Mouse (Mus musculus) liver, embryonic 13.5 days (tissue): ENCODE measurements around the gene Rab39. TPM values are rescaled to one million over a fixed set of nuclear protein-coding genes. Genes with fewer than 3 reads are reported as not detected.
A peak's percentile ranks its signal among the peaks of the same experiment; 100 is the strongest.

ENCODE experiments used
- ATAC-seq: fragments of 200-750 bp; cut with Nextera tagmentation; 2 replicates; pipeline ENCODE4 v1.8.0; 2017; ENCODE audit warnings: low read depth, mild to moderate bottlenecking, moderate number of reproducible peaks, moderate library complexity
- DNase-seq: peaks from one replicate; pipeline ENCODE4 v3.0.0; 2022
- H3K27ac ChIP-seq: fragments of 300-500 bp; sonication (generic); 2 replicates; pipeline ENCODE4 v1.5.1; 2015; ENCODE audit warnings: moderate library complexity, mild to moderate bottlenecking, inconsistent platforms
- H3K27me3 ChIP-seq: fragments of 300-500 bp; sonication (generic); 2 replicates; pipeline ENCODE4 v1.6.1; 2015; ENCODE audit warnings: mild to moderate bottlenecking, inconsistent platforms
- H3K36me3 ChIP-seq: fragments of 300-500 bp; sonication (generic); 2 replicates; pipeline ENCODE4 v1.6.1; 2015; ENCODE audit warnings: mild to moderate bottlenecking, inconsistent platforms
- H3K4me1 ChIP-seq: fragments of 300-500 bp; sonication (generic); replicated peaks from 2 replicates; pipeline ENCODE4 v1.6.1; 2015; ENCODE audit warnings: inconsistent platforms
- H3K4me2 ChIP-seq: fragments of 300-500 bp; sonication (generic); 2 replicates; pipeline ENCODE4 v1.6.1; 2015; ENCODE audit warnings: inconsistent platforms, mild to moderate bottlenecking, moderate library complexity
- H3K4me3 ChIP-seq: fragments of 300-500 bp; sonication (generic); replicated peaks from 2 replicates; pipeline ENCODE4 v1.5.1; 2015; ENCODE audit warnings: mild to moderate bottlenecking, inconsistent platforms
- H3K9ac ChIP-seq: fragments of 300-500 bp; sonication (generic); 2 replicates; pipeline ENCODE4 v1.6.1; 2015; ENCODE audit warnings: mild to moderate bottlenecking, inconsistent platforms
- H3K9me3 ChIP-seq: fragments of 300-500 bp; sonication (generic); replicated peaks from 2 replicates; pipeline ENCODE4 v1.6.1; 2016; ENCODE audit warnings: inconsistent platforms
- WGBS: fragments of 180-500 bp; shearing (Covaris S2); methylation state at CpG from one replicate; pipeline ENCODE4 v1.1.7; 2015; ENCODE audit not compliant: insufficient replicate concordance; 5-methylcytosine and 5-hydroxymethylcytosine counted together
- polyA plus RNA-seq: library from polyadenylated mRNA; unstranded; fragments of >200 nt; fragmentation: Nextera tagmentation; extraction: Ambion mirVana; gene quantifications from 2 replicates; pipeline ENCODE4 v1.2.1, GENCODE M21; 2015

Rab39 gene
- polyA plus RNA-seq, 1 experiment from 2014 or later, result 0.44 TPM

- Histone ChIP-seq H3K27ac (no peak overlapping the region), H3K27me3 (no peaks in the 10 kb centered on the region), H3K4me2 (no peak overlapping the region), H3K4me1 (no peaks in the 10 kb centered on the region), H3K9me3 (no peaks in the 10 kb centered on the region), H3K9ac (no peak overlapping the region), H3K4me3 (no peak overlapping the region), H3K36me3 (no peaks in the 10 kb centered on the region)
- no peak for DNase-seq
- 77% methylated on average over 1 of the region's 1 CpGs for WGBS
- ATAC-seq, result no peak
These were observed 25.2 kb downstream of the Rab39 start for GRCm38 (mm10) chr9:53680851-53681250.

- no peaks in the 10 kb centered on the region for H3K9me3 ChIP-seq
- DNase-seq (no peak), ATAC-seq (no peak)
- H3K27ac ChIP-seq, result no peak overlapping the region
- H3K4me3 ChIP-seq, result no peak overlapping the region
- no peaks in the 10 kb centered on the region for H3K27me3 ChIP-seq
- no peak overlapping the region for H3K9ac ChIP-seq
- H3K4me1 ChIP-seq, result no peaks in the 10 kb centered on the region
- no peaks in the 10 kb centered on the region for H3K36me3 ChIP-seq
- H3K4me2 ChIP-seq, result no peak overlapping the region
- WGBS, result 43% methylated on average over 4 of the region's 4 CpGs
These were observed 29.1 kb downstream of the Rab39 start for GRCm38 (mm10) chr9:53676921-53677320.

- H3K9me3 ChIP-seq, result no peaks in the 10 kb centered on the region
- H3K27me3 ChIP-seq, result no peaks in the 10 kb centered on the region
- peak; percentile 62 for DNase-seq
- ATAC-seq, result 0 out of 2 replicates have a peak, but pooled peaks have one; percentile 56
- no peak overlapping the region for H3K27ac ChIP-seq
- WGBS, result 16% methylated on average over 3 of the region's 3 CpGs
- no peaks in the 10 kb centered on the region for H3K36me3 ChIP-seq
- no peak overlapping the region for H3K4me3 ChIP-seq
- no peak overlapping the region for H3K4me2 ChIP-seq
- H3K4me1 ChIP-seq, result peaks cover 5% of the 10 kb centered on the region
- no peak overlapping the region for H3K9ac ChIP-seq
These were observed 32.5 kb downstream of the Rab39 start for GRCm38 (mm10) chr9:53673571-53673970.

GRCm38 (mm10) chr9:53669680-53670219 is 36.3 kb downstream of the Rab39 start, which contains the start of gene Cul5:
Gene Cul5, minus strand, starts transcription at chr9:53670014.
- H3K9ac ChIP-seq, result no peak within 1 kb of the TSS
- ATAC-seq, result no peak
- no peak within 1 kb of the TSS for H3K27ac ChIP-seq
- no peak within 1 kb of the TSS for H3K4me3 ChIP-seq
- 31% methylated on average over 5 of the region's 5 CpGs for WGBS
- no peaks in the 10 kb centered on the region for H3K36me3 ChIP-seq
- no peak within 1 kb of the TSS for H3K4me2 ChIP-seq
- no peaks in the 10 kb centered on the region for H3K27me3 ChIP-seq
- peaks cover 28% of the 10 kb centered on the region for H3K4me1 ChIP-seq
- H3K9me3 ChIP-seq, result no peaks in the 10 kb centered on the region
- DNase-seq, result peak; percentile 57

GRCm38 (mm10) chr9:53667020-53667669 is 38.9 kb downstream of the Rab39 start:
- H3K9ac ChIP-seq, result peak overlapping the region; percentile 98
- peak overlapping the region; percentile 96 for H3K4me3 ChIP-seq
- H3K36me3 ChIP-seq, result no peaks in the 10 kb centered on the region
- H3K4me2 ChIP-seq, result peak overlapping the region; percentile 88
- ATAC-seq (peak; percentile 96), DNase-seq (peak; percentile 89)
- H3K4me1 ChIP-seq, result peaks cover 33% of the 10 kb centered on the region
- no peaks in the 10 kb centered on the region for H3K27me3 ChIP-seq
- peak overlapping the region; percentile 88 for H3K27ac ChIP-seq
- under 1% methylated on average over 74 of the region's 74 CpGs for WGBS
- no peaks in the 10 kb centered on the region for H3K9me3 ChIP-seq

GRCm38 (mm10) chr9:53666665-53667019 is 39.4 kb downstream of the Rab39 start:
- WGBS, result under 1% methylated on average over 28 of the region's 28 CpGs
- no peaks in the 10 kb centered on the region for H3K9me3 ChIP-seq
- H3K9ac ChIP-seq, result peak overlapping the region; percentile 98
- ATAC-seq, result no peak; the same call in 1 of the 2 replicates
- H3K27ac ChIP-seq, result peak overlapping the region; percentile 88
- peaks cover 35% of the 10 kb centered on the region for H3K4me1 ChIP-seq
- no peak for DNase-seq
- H3K4me3 ChIP-seq, result peak overlapping the region; percentile 96
- H3K27me3 ChIP-seq, result no peaks in the 10 kb centered on the region
- H3K4me2 ChIP-seq, result peak overlapping the region; percentile 88
- H3K36me3 ChIP-seq, result no peaks in the 10 kb centered on the region

- no peak for DNase-seq
- peak overlapping the region; percentile 88 for H3K4me2 ChIP-seq
- H3K27me3 ChIP-seq, result no peaks in the 10 kb centered on the region
- no peak overlapping the region for H3K27ac ChIP-seq
- no peak overlapping the region for H3K9ac ChIP-seq
- H3K4me3 ChIP-seq, result peak overlapping the region; percentile 96; the same call in 1 of the 2 replicates
- no peak for ATAC-seq
- H3K9me3 ChIP-seq, result no peaks in the 10 kb centered on the region
- H3K4me1 ChIP-seq, result peaks cover 40% of the 10 kb centered on the region
- no peaks in the 10 kb centered on the region for H3K36me3 ChIP-seq
These were observed 40.6 kb downstream of the Rab39 start for GRCm38 (mm10) chr9:53665428-53665827.

- no peak overlapping the region for H3K9ac ChIP-seq
- no peaks in the 10 kb centered on the region for H3K27me3 ChIP-seq
- H3K36me3 ChIP-seq, result no peaks in the 10 kb centered on the region
- 72% methylated on average over 2 of the region's 2 CpGs for WGBS
- no peak for ATAC-seq
- no peaks in the 10 kb centered on the region for H3K9me3 ChIP-seq
- no peak overlapping the region for H3K27ac ChIP-seq
- peaks cover 40% of the 10 kb centered on the region for H3K4me1 ChIP-seq
- H3K4me2 ChIP-seq, result peak overlapping the region; percentile 7; the same call in 1 of the 2 replicates
- H3K4me3 ChIP-seq, result no peak overlapping the region
- no peak for DNase-seq
These were observed 41.2 kb downstream of the Rab39 start for GRCm38 (mm10) chr9:53664819-53665218.

GRCm38 (mm10) chr9:53634796-53635195 is 71.2 kb downstream of the Rab39 start:
- DNase-seq (no peak), ATAC-seq (no peak)
- Histone ChIP-seq H3K4me1 (no peaks in the 10 kb centered on the region), H3K9ac (no peak overlapping the region), H3K27ac (no peak overlapping the region), H3K27me3 (no peaks in the 10 kb centered on the region), H3K36me3 (peaks cover 49% of the 10 kb centered on the region), H3K4me2 (no peak overlapping the region), H3K9me3 (no peaks in the 10 kb centered on the region), H3K4me3 (no peak overlapping the region)
- WGBS, result 82% methylated on average over 6 of the region's 6 CpGs

Other genes with a start within 250 kb of the Rab39 start
- gene Atm, start 169.5 kb downstream of the Rab39 start, polyA plus RNA-seq, result 5.0 and 7.0 TPM in 2 replicates
- 8.0 and 11.1 TPM in 2 replicates for gene Npat, start 169.2 kb downstream of the Rab39 start, polyA plus RNA-seq
- 58.2 and 71.8 TPM in 2 replicates for gene Acat1, start 95.8 kb downstream of the Rab39 start, polyA plus RNA-seq
- 14.6 and 15.4 TPM in 2 replicates for gene Cul5, start 36.2 kb downstream of the Rab39 start, polyA plus RNA-seq
- gene Slc35f2, start 65.3 kb upstream of the Rab39 start, polyA plus RNA-seq, result 0.30 and 0.35 TPM in 2 replicates
- 0.94 and 1.4 TPM in 2 replicates for gene Sln, start 143.9 kb upstream of the Rab39 start, polyA plus RNA-seq